Mouse (Mus musculus) embryonic fibroblast, embryonic 13.5 days (primary cell): ENCODE measurements around the gene Fryl. TPM values are rescaled to one million over a fixed set of nuclear protein-coding genes. Genes with fewer than 3 reads are reported as not detected.

Experiments used
- H3K27ac ChIP-seq: 2 replicates; pipeline ENCODE4 v1.5.1; 2012; ENCODE audit warnings: low read length, control low read depth, inconsistent platforms; ENCODE audit not compliant: insufficient read depth
- H3K4me1 ChIP-seq: 2 replicates; pipeline ENCODE4 v1.6.1; 2011; ENCODE audit warnings: low read length; ENCODE audit not compliant: control insufficient read depth, insufficient read depth
- H3K4me3 ChIP-seq: 2 replicates; pipeline ENCODE4 v1.5.1; 2011; ENCODE audit warnings: mild to moderate bottlenecking, control low read depth, low read length; ENCODE audit not compliant: insufficient read depth
- CTCF ChIP-seq: IDR thresholded peaks from 2 replicates; pipeline ENCODE4 v1.5.1; 2011; ENCODE audit warnings: mild to moderate bottlenecking, control low read depth, low read length, moderate library complexity, borderline replicate concordance; ENCODE audit not compliant: insufficient read depth
- POLR2A ChIP-seq: IDR thresholded peaks from 2 replicates; pipeline ENCODE4 v1.6.1; 2011; ENCODE audit warnings: low read depth, mild to moderate bottlenecking, control low read depth, low read length, moderate library complexity
- polyA plus RNA-seq: library from polyadenylated mRNA; stranded (reverse); fragments of >200 nt; gene quantifications from 2 replicates; pipeline ENCODE4 v1.2.4, GENCODE M21; 2011; ENCODE audit warnings: low read depth; ENCODE audit not compliant: missing spikeins, insufficient read length

The Fryl gene
- polyA plus RNA-seq, 1 experiment: 59.2 TPM

- no peaks in the 10 kb centered on the region for H3K4me1 ChIP-seq
- TF ChIP-seq POLR2A (no peak), CTCF (no peak)
- no peak overlapping the region for H3K4me3 ChIP-seq
- no peak overlapping the region for H3K27ac ChIP-seq
These were observed 45.5 kb downstream of the Fryl start for GRCm38 (mm10) chr5:73210971-73211315.

GRCm38 (mm10) chr5:73210127-73210970, 46.1 kb downstream of the Fryl start:
- no peak overlapping the region for H3K27ac ChIP-seq
- no peak overlapping the region for H3K4me3 ChIP-seq
- H3K4me1 ChIP-seq: no peaks in the 10 kb centered on the region
- TF ChIP-seq CTCF (no peak), POLR2A (no peak)

GRCm38 (mm10) chr5:73209201-73210096, 47.0 kb downstream of the Fryl start:
- TF ChIP-seq CTCF (no peak), POLR2A (no peak)
- no peaks in the 10 kb centered on the region for H3K4me1 ChIP-seq
- H3K4me3 ChIP-seq: no peak overlapping the region
- H3K27ac ChIP-seq: no peak overlapping the region

GRCm38 (mm10) chr5:73208645-73209044, 47.8 kb downstream of the Fryl start:
- Histone ChIP-seq H3K4me1 (no peaks in the 10 kb centered on the region), H3K4me3 (no peak overlapping the region), H3K27ac (no peak overlapping the region)
- TF ChIP-seq CTCF (no peak), POLR2A (no peak)

- no peak overlapping the region for H3K27ac ChIP-seq
- H3K4me1 ChIP-seq: no peaks in the 10 kb centered on the region
- H3K4me3 ChIP-seq: no peak overlapping the region
- TF ChIP-seq CTCF: no peak
- TF ChIP-seq POLR2A: no peak
These were observed 49.7 kb downstream of the Fryl start for GRCm38 (mm10) chr5:73206722-73207121.

- TF ChIP-seq CTCF (no peak), POLR2A (no peak)
- no peak overlapping the region for H3K4me3 ChIP-seq
- H3K4me1 ChIP-seq: no peaks in the 10 kb centered on the region
- H3K27ac ChIP-seq: no peak overlapping the region
These were observed 50.3 kb downstream of the Fryl start for GRCm38 (mm10) chr5:73205996-73206629.

- Histone ChIP-seq H3K4me3 (no peak overlapping the region), H3K27ac (no peak overlapping the region), H3K4me1 (no peaks in the 10 kb centered on the region)
- TF ChIP-seq POLR2A (no peak), CTCF (no peak)
These were observed 51.4 kb downstream of the Fryl start for GRCm38 (mm10) chr5:73205050-73205449.

GRCm38 (mm10) chr5:73202498-73202897, 53.9 kb downstream of the Fryl start:
- Histone ChIP-seq H3K4me1 (no peaks in the 10 kb centered on the region), H3K27ac (no peak overlapping the region), H3K4me3 (no peak overlapping the region)
- TF ChIP-seq CTCF (no peak), POLR2A (no peak)

GRCm38 (mm10) chr5:73202077-73202476, 54.3 kb downstream of the Fryl start:
- no peak overlapping the region for H3K27ac ChIP-seq
- no peak overlapping the region for H3K4me3 ChIP-seq
- H3K4me1 ChIP-seq: no peaks in the 10 kb centered on the region
- TF ChIP-seq CTCF (no peak), POLR2A (no peak)
